Mouse (Mus musculus): Measurements from ENCODE around the gene Phactr1. TPM values are rescaled to one million over a fixed set of nuclear protein-coding genes. Genes with fewer than 3 reads are reported as not detected.

Gene Phactr1
- total RNA-seq, 2 experiments from 2014 or later: 4.8 TPM

- DNase-seq: peak; percentile 72
These were observed 451.3 kb downstream of the Phactr1 start for GRCm38 (mm10) chr13:43131741-43132191.

GRCm38 (mm10) chr13:43132859-43133258, 452.4 kb downstream of the Phactr1 start:
- DNase-seq: peak in 1 of 2 experiments; percentile 36

- DNase-seq: peak; percentile 51 to 67
These were observed 453.0 kb downstream of the Phactr1 start for GRCm38 (mm10) chr13:43133400-43133799.

- peak; percentile 68 to 72 for DNase-seq
These were observed 454.0 kb downstream of the Phactr1 start for GRCm38 (mm10) chr13:43134468-43134867.

- DNase-seq: no peak
These were observed 464.4 kb downstream of the Phactr1 start for GRCm38 (mm10) chr13:43144720-43145418.

GRCm38 (mm10) chr13:43146515-43147258, 466.3 kb downstream of the Phactr1 start:
- DNase-seq: no peak

- DNase-seq: no peak
These were observed 468.3 kb downstream of the Phactr1 start for GRCm38 (mm10) chr13:43148692-43149091.

GRCm38 (mm10) chr13:43149661-43150060, 469.2 kb downstream of the Phactr1 start:
- no peak for DNase-seq

- peak; percentile 23 to 67 for DNase-seq
These were observed 471.6 kb downstream of the Phactr1 start for GRCm38 (mm10) chr13:43152005-43152520.

- DNase-seq: no peak
These were observed 476.9 kb downstream of the Phactr1 start for GRCm38 (mm10) chr13:43157370-43157769.

GRCm38 (mm10) chr13:43158281-43158680, 477.9 kb downstream of the Phactr1 start:
- DNase-seq: no peak

GRCm38 (mm10) chr13:43159429-43159828, 479.0 kb downstream of the Phactr1 start:
- DNase-seq: peak; percentile 36 to 47

- no peak for DNase-seq
These were observed 487.3 kb downstream of the Phactr1 start for GRCm38 (mm10) chr13:43167721-43168120.

GRCm38 (mm10) chr13:43171020-43171710, 490.7 kb downstream of the Phactr1 start, which contains the start of gene Tbc1d7:
TSS of gene Tbc1d7 (minus strand) at chr13:43171501.
- peak; percentile 98 to 99 for DNase-seq

GRCm38 (mm10) chr13:43172036-43172713, 491.8 kb downstream of the Phactr1 start:
- DNase-seq: peak in 1 of 2 experiments; percentile 25

- peak; percentile 79 to 89 for DNase-seq
These were observed 492.8 kb downstream of the Phactr1 start for GRCm38 (mm10) chr13:43173262-43173661.

GRCm38 (mm10) chr13:43176676-43177075, 496.3 kb downstream of the Phactr1 start:
- no peak for DNase-seq

GRCm38 (mm10) chr13:43177317-43177716, 496.9 kb downstream of the Phactr1 start:
- no peak for DNase-seq

GRCm38 (mm10) chr13:43181104-43181503, 500.7 kb downstream of the Phactr1 start:
- no peak for DNase-seq

GRCm38 (mm10) chr13:43182465-43183201, 502.2 kb downstream of the Phactr1 start:
- DNase-seq: peak; percentile 71 to 95
